Mouse (Mus musculus): Measurements from ENCODE around the gene Rps21. TPM values are rescaled to one million over a fixed set of nuclear protein-coding genes. Genes with fewer than 3 reads are reported as not detected.

The Rps21 gene
- polyA plus RNA-seq, 1 experiment from 2014 or later, result 516 TPM

DNA sequence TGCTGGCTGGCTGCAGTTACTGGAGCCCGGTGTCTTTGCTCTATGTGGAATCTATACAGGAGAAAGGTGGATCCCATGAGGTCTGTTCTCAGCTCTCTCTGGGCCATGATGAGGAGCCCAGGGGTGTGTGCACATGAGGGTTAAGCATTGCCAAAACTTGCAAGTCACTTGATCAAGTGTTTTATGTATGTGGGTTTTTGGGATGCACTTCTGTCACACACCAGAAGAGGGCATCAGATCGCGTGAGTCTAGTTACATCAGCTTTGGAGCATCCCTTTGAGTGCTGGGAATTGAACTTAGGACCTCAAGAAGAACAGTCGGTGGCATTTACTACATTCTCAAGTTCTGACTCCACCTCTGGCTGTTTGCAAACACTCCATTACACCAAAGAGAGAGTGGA lies 47.4 kb downstream of the Rps21 start:
- 52% methylated on average over 4 of the region's 4 CpGs for WGBS
- no peak for ATAC-seq (replicated peaks; ENCODE audit: insufficient number of reproducible peaks, low FRiP score, low TSS enrichment, low read depth)

DNA sequence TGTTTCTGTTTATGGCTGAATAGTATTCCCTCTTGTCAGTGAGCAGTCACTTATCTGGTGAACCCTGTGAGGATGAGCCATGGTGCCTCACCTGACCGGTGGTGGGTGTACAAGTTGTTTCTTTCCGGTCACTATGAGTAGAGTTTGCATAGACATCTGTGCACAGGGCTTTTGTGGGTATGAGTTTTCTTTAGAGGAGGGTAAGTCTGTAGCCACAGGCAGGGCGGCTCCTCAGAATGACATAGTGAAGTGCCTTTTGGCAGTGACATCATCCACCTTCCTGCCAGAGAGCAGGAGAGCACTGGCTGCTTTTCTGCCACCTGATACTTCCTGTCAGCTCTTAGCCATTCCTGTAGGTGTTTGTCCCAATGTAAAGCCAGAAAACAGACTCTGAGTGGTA lies 48.3 kb downstream of the Rps21 start:
- ATAC-seq (replicated peaks; ENCODE audit: insufficient number of reproducible peaks, low FRiP score, low TSS enrichment, low read depth), result no peak
- Histone ChIP-seq H3K36me3 (replicated peaks; ENCODE audit: control insufficient read depth, insufficient read depth, low read depth, low read length) (no peaks in the 10 kb centered on the region), H3K9me3 (replicated peaks; ENCODE audit: control insufficient read depth, low read length) (no peaks in the 10 kb centered on the region; the same call in 1 of the 2 replicates), H3K27ac (replicated peaks; ENCODE audit: low read depth, low read length) (no peak overlapping the region), H3K4me1 (ENCODE audit: control insufficient read depth, insufficient read depth, low read length) (no peaks in the 10 kb centered on the region), H3K27me3 (ENCODE audit: control insufficient read depth, insufficient read depth, low read length) (no peaks in the 10 kb centered on the region), H3K9ac (replicated peaks; ENCODE audit: low read length) (no peak overlapping the region), H3K4me2 (ENCODE audit: low read depth, low read length) (no peak overlapping the region), H3K4me3 (ENCODE audit: low read depth, low read length) (no peak overlapping the region)
- no peak for DNase-seq (ENCODE audit: low spot score)
- WGBS, result 85% methylated on average over 3 of the region's 3 CpGs

More for the DNA sequence above, 47.4 kb downstream of the Rps21 start:
- no peaks in the 10 kb centered on the region for H3K36me3 ChIP-seq (replicated peaks; ENCODE audit: control insufficient read depth, insufficient read depth, low read depth, low read length)
- no peak overlapping the region for H3K9ac ChIP-seq (replicated peaks; ENCODE audit: low read length)
- no peak overlapping the region for H3K4me2 ChIP-seq (ENCODE audit: low read depth, low read length)
- H3K9me3 ChIP-seq (replicated peaks; ENCODE audit: control insufficient read depth, low read length), result no peaks in the 10 kb centered on the region; the same call in 1 of the 2 replicates
- H3K4me3 ChIP-seq (ENCODE audit: low read depth, low read length), result no peak overlapping the region
- no peaks in the 10 kb centered on the region for H3K4me1 ChIP-seq (ENCODE audit: control insufficient read depth, insufficient read depth, low read length)
- no peak overlapping the region for H3K27ac ChIP-seq (replicated peaks; ENCODE audit: low read depth, low read length)
- no peaks in the 10 kb centered on the region for H3K27me3 ChIP-seq (ENCODE audit: control insufficient read depth, insufficient read depth, low read length)
- no peak for DNase-seq (ENCODE audit: low spot score)

DNA sequence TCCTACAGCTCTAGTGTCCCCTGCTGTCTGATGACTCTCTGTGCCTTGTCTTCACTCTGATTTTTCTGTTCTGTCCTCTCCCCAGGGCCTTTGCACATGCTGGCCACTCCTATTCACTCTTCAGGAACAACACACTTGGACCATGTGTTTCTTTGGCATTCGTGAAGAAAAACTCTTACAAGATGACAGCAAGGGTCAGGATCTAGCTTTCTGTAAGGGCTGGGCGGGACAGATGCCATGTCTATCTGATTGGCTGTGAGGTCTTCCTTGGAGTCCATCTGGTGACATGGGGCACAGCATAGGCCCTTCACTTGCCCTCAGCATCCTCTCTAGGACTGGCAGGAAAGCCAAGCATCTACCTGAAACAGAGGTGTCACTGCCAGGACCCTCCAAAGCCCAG lies 48.8 kb downstream of the Rps21 start:
- DNase-seq (ENCODE audit: low spot score) (no peak), ATAC-seq (replicated peaks; ENCODE audit: insufficient number of reproducible peaks, low FRiP score, low TSS enrichment, low read depth) (no peak)
- no peak overlapping the region for H3K4me3 ChIP-seq (ENCODE audit: low read depth, low read length)
- H3K9me3 ChIP-seq (replicated peaks; ENCODE audit: control insufficient read depth, low read length), result no peaks in the 10 kb centered on the region; the same call in 1 of the 2 replicates
- H3K36me3 ChIP-seq (replicated peaks; ENCODE audit: control insufficient read depth, insufficient read depth, low read depth, low read length), result no peaks in the 10 kb centered on the region
- no peak overlapping the region for H3K4me2 ChIP-seq (ENCODE audit: low read depth, low read length)
- H3K27ac ChIP-seq (replicated peaks; ENCODE audit: low read depth, low read length), result no peak overlapping the region
- H3K4me1 ChIP-seq (ENCODE audit: control insufficient read depth, insufficient read depth, low read length), result no peaks in the 10 kb centered on the region
- 63% methylated on average over 2 of the region's 2 CpGs for WGBS
- H3K27me3 ChIP-seq (ENCODE audit: control insufficient read depth, insufficient read depth, low read length), result no peaks in the 10 kb centered on the region
- no peak overlapping the region for H3K9ac ChIP-seq (replicated peaks; ENCODE audit: low read length)

DNA sequence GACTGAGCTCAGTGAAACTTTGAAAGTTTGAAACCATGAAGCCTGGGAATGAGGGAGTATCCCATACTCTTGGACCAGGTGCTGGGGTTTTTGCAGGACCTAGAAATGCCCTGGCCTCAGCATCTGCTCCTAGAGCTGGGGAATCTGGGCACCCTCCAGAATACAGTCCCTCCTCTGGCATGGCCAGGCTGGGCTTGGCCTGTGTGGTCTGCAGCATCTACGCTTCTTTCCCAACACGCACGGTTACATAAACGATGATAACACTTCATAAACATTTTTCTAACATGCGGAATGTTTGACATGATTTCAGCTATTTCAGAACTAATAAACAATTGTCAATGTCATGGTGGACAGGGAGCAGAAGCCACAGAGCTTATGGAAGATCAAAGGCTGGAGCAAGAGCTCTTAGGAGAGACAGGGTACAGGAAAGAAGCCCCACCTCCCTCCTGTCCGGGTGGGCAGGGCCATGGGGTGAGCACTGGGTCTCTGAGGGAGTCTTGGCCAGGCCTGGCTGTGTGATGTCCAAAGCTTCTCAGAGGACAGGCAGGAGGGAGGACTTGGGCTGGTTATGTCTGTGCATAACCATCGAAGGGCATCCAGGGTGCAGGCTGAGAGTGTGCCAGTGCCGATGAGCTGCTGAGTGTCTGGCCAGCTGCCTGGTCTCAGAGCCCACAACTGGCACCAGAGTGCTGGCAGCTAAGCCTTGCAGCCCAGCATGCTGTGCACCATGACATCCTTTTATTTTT lies 49.4 kb downstream of the Rps21 start:
- 86% methylated on average over 8 of the region's 8 CpGs for WGBS
- Histone ChIP-seq H3K27ac (replicated peaks; ENCODE audit: low read depth, low read length) (no peak overlapping the region), H3K9me3 (replicated peaks; ENCODE audit: control insufficient read depth, low read length) (no peaks in the 10 kb centered on the region; the same call in 1 of the 2 replicates), H3K27me3 (ENCODE audit: control insufficient read depth, insufficient read depth, low read length) (no peaks in the 10 kb centered on the region), H3K4me1 (ENCODE audit: control insufficient read depth, insufficient read depth, low read length) (no peaks in the 10 kb centered on the region), H3K36me3 (replicated peaks; ENCODE audit: control insufficient read depth, insufficient read depth, low read depth, low read length) (no peaks in the 10 kb centered on the region), H3K4me2 (ENCODE audit: low read depth, low read length) (no peak overlapping the region), H3K9ac (replicated peaks; ENCODE audit: low read length) (no peak overlapping the region), H3K4me3 (ENCODE audit: low read depth, low read length) (no peak overlapping the region)
- DNase-seq (ENCODE audit: low spot score) (no peak), ATAC-seq (replicated peaks; ENCODE audit: insufficient number of reproducible peaks, low FRiP score, low TSS enrichment, low read depth) (no peak)

- Histone ChIP-seq H3K9ac (replicated peaks; ENCODE audit: low read length) (no peak overlapping the region), H3K4me1 (ENCODE audit: control insufficient read depth, insufficient read depth, low read length) (no peaks in the 10 kb centered on the region), H3K4me3 (ENCODE audit: low read depth, low read length) (no peak overlapping the region), H3K9me3 (replicated peaks; ENCODE audit: control insufficient read depth, low read length) (no peaks in the 10 kb centered on the region; the same call in 1 of the 2 replicates), H3K4me2 (ENCODE audit: low read depth, low read length) (no peak overlapping the region), H3K27ac (replicated peaks; ENCODE audit: low read depth, low read length) (no peak overlapping the region), H3K36me3 (replicated peaks; ENCODE audit: control insufficient read depth, insufficient read depth, low read depth, low read length) (no peaks in the 10 kb centered on the region), H3K27me3 (ENCODE audit: control insufficient read depth, insufficient read depth, low read length) (no peaks in the 10 kb centered on the region)
- DNase-seq (ENCODE audit: low spot score) (no peak), ATAC-seq (replicated peaks; ENCODE audit: insufficient number of reproducible peaks, low FRiP score, low TSS enrichment, low read depth) (no peak)
- 57% methylated on average over 2 of the region's 2 CpGs for WGBS
Measured at GRCm38 (mm10) chr2:180307680-180308079, 50.5 kb downstream of the Rps21 start.

Small RNA genes within 50 kb of the gene (microRNA-seq; reads per million reads assigned to microRNA genes)
- gene Mir3091 (ENCODE audit: borderline number of aligned reads), result 1.4 reads per million

Other genes starting within 250 kb of the Rps21 start
- gene Lsm14b, start 232.4 kb upstream of the Rps21 start, polyA plus RNA-seq (2014; fragmentation: Nextera tagmentation; extraction: Ambion mirVana), result 9.8 and 11.1 TPM in 2 replicates
- gene Psma7, start 214.9 kb upstream of the Rps21 start, polyA plus RNA-seq (2014; fragmentation: Nextera tagmentation; extraction: Ambion mirVana), result 751 and 753 TPM in 2 replicates
- 8.0 and 9.5 TPM in 2 replicates for gene Ss18l1, start 214.9 kb upstream of the Rps21 start, polyA plus RNA-seq (2014; fragmentation: Nextera tagmentation; extraction: Ambion mirVana)
- 25.5 and 28.1 TPM in 2 replicates for gene Mtg2, start 186.8 kb upstream of the Rps21 start, polyA plus RNA-seq (2014; fragmentation: Nextera tagmentation; extraction: Ambion mirVana)
- gene Hrh3, start 152.9 kb upstream of the Rps21 start, polyA plus RNA-seq (2014; fragmentation: Nextera tagmentation; extraction: Ambion mirVana), result 0.41 and 0.52 TPM in 2 replicates
- gene Osbpl2, start 138.1 kb upstream of the Rps21 start, polyA plus RNA-seq (2014; fragmentation: Nextera tagmentation; extraction: Ambion mirVana), result 31.5 and 33.0 TPM in 2 replicates
- gene Adrm1, start 85.9 kb upstream of the Rps21 start, polyA plus RNA-seq (2014; fragmentation: Nextera tagmentation; extraction: Ambion mirVana), result 157 and 169 TPM in 2 replicates
- 6.9 and 11.5 TPM in 2 replicates for gene Lama5, start 31.5 kb upstream of the Rps21 start, polyA plus RNA-seq (2014; fragmentation: Nextera tagmentation; extraction: Ambion mirVana)
- 14.5 and 14.8 TPM in 2 replicates for gene Cables2, start 16.1 kb downstream of the Rps21 start, polyA plus RNA-seq (2014; fragmentation: Nextera tagmentation; extraction: Ambion mirVana)
- 0.20 and 0.35 TPM in 2 replicates for gene Rbbp8nl, start 32.5 kb downstream of the Rps21 start, polyA plus RNA-seq (2014; fragmentation: Nextera tagmentation; extraction: Ambion mirVana)
- 0.13 and 0.14 TPM in 2 replicates for gene Gata5, start 77.3 kb downstream of the Rps21 start, polyA plus RNA-seq (2014; fragmentation: Nextera tagmentation; extraction: Ambion mirVana)
- 1.7 and 2.3 TPM in 2 replicates for gene Slco4a1, start 198.9 kb downstream of the Rps21 start, polyA plus RNA-seq (2014; fragmentation: Nextera tagmentation; extraction: Ambion mirVana)
- 0.25 and 0.27 TPM in 2 replicates for gene Ntsr1, start 242.6 kb downstream of the Rps21 start, polyA plus RNA-seq (2014; fragmentation: Nextera tagmentation; extraction: Ambion mirVana)